Mouse (Mus musculus): ENCODE results near the gene Stra6. TPM values are rescaled to one million over a fixed set of nuclear protein-coding genes. Genes with fewer than 3 reads are reported as not detected.

Gene Stra6
- polyA plus RNA-seq, 1 experiment from 2014 or later, result 24.1 TPM

GRCm38 (mm10) chr9:58105595-58106169, 42.1 kb downstream of the Stra6 start:
- no peak overlapping the region for H3K9ac ChIP-seq (replicated peaks; ENCODE audit: low read length)
- ATAC-seq (ENCODE audit: low FRiP score, low TSS enrichment), result no peak
- no peaks in the 10 kb centered on the region for H3K27me3 ChIP-seq (ENCODE audit: insufficient read depth, low read length)
- H3K36me3 ChIP-seq (ENCODE audit: insufficient read depth, low read length), result no peaks in the 10 kb centered on the region
- no peaks in the 10 kb centered on the region for H3K9me3 ChIP-seq (ENCODE audit: low read length)
- no peak overlapping the region for H3K4me3 ChIP-seq (ENCODE audit: low read length)
- H3K4me2 ChIP-seq (replicated peaks; ENCODE audit: low read depth, low read length), result no peak overlapping the region
- no peak overlapping the region for H3K27ac ChIP-seq (ENCODE audit: low read length)
- no peaks in the 10 kb centered on the region for H3K4me1 ChIP-seq (ENCODE audit: insufficient read depth, low read length)
- 43% methylated on average over 15 of the region's 15 CpGs for WGBS

DNA sequence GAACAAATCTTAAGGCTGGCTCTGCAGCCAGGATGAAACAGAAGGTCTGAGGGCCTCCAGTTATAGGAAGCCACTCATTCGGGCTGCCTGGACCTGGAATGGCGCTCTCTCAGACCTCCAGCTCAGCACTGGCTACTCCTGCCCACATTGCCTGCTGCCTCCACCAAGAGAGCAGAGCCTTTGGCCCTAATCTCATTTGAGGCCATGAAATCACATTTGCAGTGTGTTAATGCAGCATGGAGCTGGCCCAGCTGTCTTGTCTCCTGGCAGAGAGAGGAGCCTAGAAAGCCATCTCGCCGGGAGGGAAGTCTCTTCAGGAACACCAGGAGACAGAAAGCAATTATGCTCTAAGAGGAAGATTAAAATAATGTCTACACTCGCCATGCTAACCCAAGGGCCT, 43.9 kb downstream of the Stra6 start:
- H3K36me3 ChIP-seq (ENCODE audit: insufficient read depth, low read length), result no peaks in the 10 kb centered on the region
- no peaks in the 10 kb centered on the region for H3K27me3 ChIP-seq (ENCODE audit: insufficient read depth, low read length)
- no peak for ATAC-seq (ENCODE audit: low FRiP score, low TSS enrichment)
- no peak overlapping the region for H3K4me2 ChIP-seq (replicated peaks; ENCODE audit: low read depth, low read length)
- H3K27ac ChIP-seq (ENCODE audit: low read length), result no peak overlapping the region
- no peaks in the 10 kb centered on the region for H3K9me3 ChIP-seq (ENCODE audit: low read length)
- 65% methylated on average over 5 of the region's 5 CpGs for WGBS
- H3K4me3 ChIP-seq (ENCODE audit: low read length), result no peak overlapping the region
- no peak overlapping the region for H3K9ac ChIP-seq (replicated peaks; ENCODE audit: low read length)
- peaks cover 10% of the 10 kb centered on the region for H3K4me1 ChIP-seq (ENCODE audit: insufficient read depth, low read length)

DNA sequence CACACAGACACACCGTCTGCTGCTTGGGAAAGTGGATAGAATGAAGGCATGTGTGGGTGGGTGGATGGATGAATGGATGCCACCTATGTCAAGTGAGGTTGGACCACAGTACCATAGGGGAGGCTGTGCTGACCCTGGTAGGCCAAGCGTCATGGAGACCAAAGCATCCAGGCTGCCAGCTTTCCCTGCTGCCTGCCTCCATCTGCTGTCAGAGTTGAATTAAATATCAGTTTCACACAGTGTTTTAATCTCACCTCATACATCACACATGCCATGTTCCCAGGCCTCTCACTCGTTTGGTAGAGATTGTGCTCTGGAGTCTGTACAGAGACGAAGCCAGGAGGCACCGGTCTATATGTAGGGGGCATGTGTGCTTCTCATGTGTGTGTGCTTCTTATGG, 47.2 kb downstream of the Stra6 start:
- no peaks in the 10 kb centered on the region for H3K36me3 ChIP-seq (ENCODE audit: insufficient read depth, low read length)
- no peak overlapping the region for H3K4me2 ChIP-seq (replicated peaks; ENCODE audit: low read depth, low read length)
- H3K4me1 ChIP-seq (ENCODE audit: insufficient read depth, low read length), result peaks cover 41% of the 10 kb centered on the region
- no peak overlapping the region for H3K27ac ChIP-seq (ENCODE audit: low read length)
- ATAC-seq (ENCODE audit: low FRiP score, low TSS enrichment), result no peak
- no peak overlapping the region for H3K4me3 ChIP-seq (ENCODE audit: low read length)
- 71% methylated on average over 5 of the region's 5 CpGs for WGBS
- no peaks in the 10 kb centered on the region for H3K9me3 ChIP-seq (ENCODE audit: low read length)
- H3K27me3 ChIP-seq (ENCODE audit: insufficient read depth, low read length), result no peaks in the 10 kb centered on the region
- H3K9ac ChIP-seq (replicated peaks; ENCODE audit: low read length), result no peak overlapping the region

- 58% methylated on average over 6 of the region's 6 CpGs for WGBS
- ATAC-seq (ENCODE audit: low FRiP score, low TSS enrichment), result no peak
- Histone ChIP-seq H3K4me1 (ENCODE audit: insufficient read depth, low read length) (peaks cover 47% of the 10 kb centered on the region), H3K9ac (replicated peaks; ENCODE audit: low read length) (0 out of 2 replicates have a peak overlapping the region, but pooled peaks have one; percentile 25), H3K36me3 (ENCODE audit: insufficient read depth, low read length) (no peaks in the 10 kb centered on the region), H3K4me2 (replicated peaks; ENCODE audit: low read depth, low read length) (no peak overlapping the region), H3K4me3 (ENCODE audit: low read length) (no peak overlapping the region), H3K9me3 (ENCODE audit: low read length) (no peaks in the 10 kb centered on the region), H3K27me3 (ENCODE audit: insufficient read depth, low read length) (no peaks in the 10 kb centered on the region), H3K27ac (ENCODE audit: low read length) (no peak overlapping the region)
These were observed 47.8 kb downstream of the Stra6 start for GRCm38 (mm10) chr9:58111431-58111830.

DNA sequence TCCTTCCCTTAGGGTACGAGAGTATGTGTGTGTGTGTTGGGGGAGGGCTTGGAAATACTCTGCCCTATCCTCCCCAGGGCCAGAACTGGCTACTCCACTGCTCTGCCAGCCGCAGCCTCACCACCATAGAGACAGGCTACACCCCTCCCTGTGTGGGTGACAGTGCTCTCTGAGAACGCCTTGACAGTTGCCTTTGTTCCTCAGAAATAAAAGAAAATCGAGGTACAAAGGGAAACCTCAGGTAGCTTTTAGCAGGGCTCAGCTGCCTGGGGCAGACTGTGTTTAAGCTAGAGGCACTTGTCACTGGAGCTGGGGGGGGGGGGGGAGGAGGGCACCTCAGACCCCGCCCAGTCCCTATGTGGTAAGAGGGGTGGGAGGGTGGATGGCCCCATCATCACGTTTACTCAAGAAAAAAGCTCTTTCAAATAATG, 48.7 kb downstream of the Stra6 start:
- H3K27me3 ChIP-seq (ENCODE audit: insufficient read depth, low read length), result no peaks in the 10 kb centered on the region
- 0 out of 2 replicates have a peak, but pooled peaks have one; percentile 14 for ATAC-seq (ENCODE audit: low FRiP score, low TSS enrichment)
- no peaks in the 10 kb centered on the region for H3K36me3 ChIP-seq (ENCODE audit: insufficient read depth, low read length)
- no peak overlapping the region for H3K4me3 ChIP-seq (ENCODE audit: low read length)
- no peak overlapping the region for H3K27ac ChIP-seq (ENCODE audit: low read length)
- H3K9me3 ChIP-seq (ENCODE audit: low read length), result no peaks in the 10 kb centered on the region
- H3K4me1 ChIP-seq (ENCODE audit: insufficient read depth, low read length), result peaks cover 49% of the 10 kb centered on the region
- 15% methylated on average over 5 of the region's 6 CpGs for WGBS
- H3K4me2 ChIP-seq (replicated peaks; ENCODE audit: low read depth, low read length), result no peak overlapping the region
- peak overlapping the region; percentile 31; the same call in 1 of the 2 replicates for H3K9ac ChIP-seq (replicated peaks; ENCODE audit: low read length)

GRCm38 (mm10) chr9:58112866-58113278, 49.3 kb downstream of the Stra6 start:
- peak; percentile 9; the same call in 1 of the 2 replicates for ATAC-seq (ENCODE audit: low FRiP score, low TSS enrichment)
- H3K27me3 ChIP-seq (ENCODE audit: insufficient read depth, low read length), result no peaks in the 10 kb centered on the region
- peak overlapping the region; percentile 49; the same call in 1 of the 2 replicates for H3K9ac ChIP-seq (replicated peaks; ENCODE audit: low read length)
- WGBS, result 6% methylated on average over 6 of the region's 6 CpGs
- peak overlapping the region; percentile 48 for H3K4me2 ChIP-seq (replicated peaks; ENCODE audit: low read depth, low read length)
- no peaks in the 10 kb centered on the region for H3K9me3 ChIP-seq (ENCODE audit: low read length)
- no peaks in the 10 kb centered on the region for H3K36me3 ChIP-seq (ENCODE audit: insufficient read depth, low read length)
- H3K27ac ChIP-seq (ENCODE audit: low read length), result peak overlapping the region; percentile 74
- peak overlapping the region; percentile 24 for H3K4me3 ChIP-seq (ENCODE audit: low read length)
- H3K4me1 ChIP-seq (ENCODE audit: insufficient read depth, low read length), result peaks cover 49% of the 10 kb centered on the region

DNA sequence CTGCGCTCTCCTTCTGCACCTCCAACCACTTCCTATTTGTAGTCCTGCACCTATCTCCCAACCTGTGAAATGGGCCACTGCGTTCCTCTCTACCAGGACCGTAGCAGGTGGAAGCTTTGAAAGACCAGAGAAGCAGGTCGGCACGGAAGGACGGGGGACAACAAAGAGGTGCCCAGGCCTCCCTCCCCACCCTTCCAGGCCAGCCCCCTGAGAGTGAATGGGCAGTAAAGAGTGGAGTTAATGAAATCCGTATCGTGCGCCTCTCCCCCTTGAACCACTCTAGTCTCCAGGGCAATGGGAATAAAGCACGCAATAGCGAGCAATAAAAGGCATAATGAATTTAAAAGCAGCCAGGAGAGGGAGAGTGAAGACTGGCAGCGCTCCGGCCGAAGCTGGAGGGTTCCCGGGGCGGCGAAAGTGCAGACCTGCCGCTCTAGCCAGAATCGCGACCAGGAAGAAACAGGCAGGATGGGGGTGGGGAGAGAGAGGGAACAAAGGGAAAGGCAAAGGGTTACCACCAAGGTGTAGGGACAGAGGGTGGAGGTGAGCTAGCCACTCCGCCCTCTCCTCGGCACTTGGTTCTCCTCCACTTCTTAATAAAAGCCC, 49.8 kb downstream of the Stra6 start:
- ATAC-seq (ENCODE audit: low FRiP score, low TSS enrichment), result peak; percentile 14; the same call in 1 of the 2 replicates
- Histone ChIP-seq H3K9me3 (ENCODE audit: low read length) (no peaks in the 10 kb centered on the region), H3K4me1 (ENCODE audit: insufficient read depth, low read length) (peaks cover 49% of the 10 kb centered on the region), H3K27me3 (ENCODE audit: insufficient read depth, low read length) (no peaks in the 10 kb centered on the region), H3K4me3 (ENCODE audit: low read length) (peak overlapping the region; percentile 24), H3K9ac (replicated peaks; ENCODE audit: low read length) (peak overlapping the region; percentile 49), H3K4me2 (replicated peaks; ENCODE audit: low read depth, low read length) (peak overlapping the region; percentile 48), H3K36me3 (ENCODE audit: insufficient read depth, low read length) (no peaks in the 10 kb centered on the region), H3K27ac (ENCODE audit: low read length) (peak overlapping the region; percentile 74)
- 3% methylated on average over 22 of the region's 22 CpGs for WGBS

DNA sequence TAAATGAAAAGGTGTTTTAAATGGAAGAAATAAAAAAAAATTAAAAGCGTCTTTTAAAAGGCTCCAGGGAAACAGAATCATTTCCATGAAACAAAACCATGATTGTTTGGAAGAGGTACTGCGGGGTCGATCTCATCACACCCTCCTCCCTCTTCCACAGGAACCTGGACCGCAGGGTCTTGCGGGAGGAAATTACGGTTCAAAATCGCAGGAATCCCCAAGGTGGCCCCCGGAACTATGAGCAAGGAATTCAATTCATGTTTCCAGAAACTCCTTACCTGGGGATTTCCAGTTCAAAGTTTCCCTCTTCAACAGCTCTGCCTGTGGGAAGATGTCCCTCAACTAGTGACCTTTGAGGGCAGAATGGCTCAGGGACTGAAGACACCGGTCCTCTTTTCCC, 50.4 kb downstream of the Stra6 start:
- H3K9me3 ChIP-seq (ENCODE audit: low read length), result no peaks in the 10 kb centered on the region
- no peaks in the 10 kb centered on the region for H3K36me3 ChIP-seq (ENCODE audit: insufficient read depth, low read length)
- 10% methylated on average over 9 of the region's 9 CpGs for WGBS
- H3K4me1 ChIP-seq (ENCODE audit: insufficient read depth, low read length), result peaks cover 49% of the 10 kb centered on the region
- H3K4me2 ChIP-seq (replicated peaks; ENCODE audit: low read depth, low read length), result no peak overlapping the region; the same call in 1 of the 2 replicates
- H3K27me3 ChIP-seq (ENCODE audit: insufficient read depth, low read length), result no peaks in the 10 kb centered on the region
- H3K27ac ChIP-seq (ENCODE audit: low read length), result peak overlapping the region; percentile 37; the same call in 1 of the 2 replicates
- H3K9ac ChIP-seq (replicated peaks; ENCODE audit: low read length), result 0 out of 2 replicates have a peak overlapping the region, but pooled peaks have one; percentile 28
- no peak overlapping the region; the same call in 1 of the 2 replicates for H3K4me3 ChIP-seq (ENCODE audit: low read length)
- no peak for ATAC-seq (ENCODE audit: low FRiP score, low TSS enrichment)

DNA sequence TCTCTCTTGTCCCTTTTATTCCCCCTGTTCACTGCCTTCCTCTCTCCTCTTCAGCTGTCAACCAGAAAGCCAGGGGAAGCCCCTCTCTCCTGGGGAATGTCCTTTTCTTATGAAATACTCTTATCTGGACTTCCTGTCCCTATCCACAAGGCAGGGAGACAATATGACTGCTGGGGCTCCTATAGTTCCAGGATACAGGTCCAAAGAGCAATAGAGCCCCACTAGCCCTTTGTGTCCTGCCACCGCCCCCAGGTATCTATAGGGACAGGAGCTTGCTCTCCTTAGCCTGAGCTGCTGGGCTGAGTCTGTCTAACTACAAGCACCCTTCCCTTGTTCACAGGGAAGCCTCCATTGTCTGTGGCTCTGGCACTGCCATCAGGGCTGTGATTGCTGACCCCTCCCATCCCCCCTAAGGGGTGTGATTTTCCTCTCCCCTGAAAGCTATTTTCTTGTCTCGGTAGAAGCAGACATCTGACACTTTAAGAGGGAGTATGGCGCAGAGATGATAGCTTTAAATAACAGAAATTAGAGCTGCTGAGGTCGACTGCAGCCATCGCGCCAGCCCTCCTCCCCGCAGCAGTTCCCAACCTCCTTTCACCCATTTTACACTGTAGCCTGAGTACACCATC, 51.8 kb downstream of the Stra6 start:
- 0 out of 2 replicates have a peak overlapping the region, but pooled peaks have one; percentile 13 for H3K9ac ChIP-seq (replicated peaks; ENCODE audit: low read length)
- H3K27me3 ChIP-seq (ENCODE audit: insufficient read depth, low read length), result no peaks in the 10 kb centered on the region
- 0 out of 2 replicates have a peak, but pooled peaks have one; percentile 21 for ATAC-seq (ENCODE audit: low FRiP score, low TSS enrichment)
- peak overlapping the region; percentile 56 for H3K27ac ChIP-seq (ENCODE audit: low read length)
- peaks cover 49% of the 10 kb centered on the region for H3K4me1 ChIP-seq (ENCODE audit: insufficient read depth, low read length)
- WGBS, result 31% methylated on average over 7 of the region's 7 CpGs
- no peak overlapping the region for H3K4me3 ChIP-seq (ENCODE audit: low read length)
- no peaks in the 10 kb centered on the region for H3K36me3 ChIP-seq (ENCODE audit: insufficient read depth, low read length)
- no peaks in the 10 kb centered on the region for H3K9me3 ChIP-seq (ENCODE audit: low read length)
- no peak overlapping the region for H3K4me2 ChIP-seq (replicated peaks; ENCODE audit: low read depth, low read length)
